Mouse (Mus musculus): ENCODE results near the gene Atxn1. TPM values are rescaled to one million over a fixed set of nuclear protein-coding genes. Genes with fewer than 3 reads are reported as not detected.

Gene Atxn1
- total RNA-seq (2012; rRNA removed) (0.39 and 0.98 TPM in 2 replicates), polyA plus RNA-seq (2012; ENCODE audit: insufficient read depth in 1 of 2, insufficient read length in 2 of 2, low read depth in 1 of 2, low replicate concordance in 2 of 2, missing spikeins in 1 of 2) (1 to 10 TPM in 1 of 2 experiments, not detected in 1; 1.1 TPM)

DNA sequence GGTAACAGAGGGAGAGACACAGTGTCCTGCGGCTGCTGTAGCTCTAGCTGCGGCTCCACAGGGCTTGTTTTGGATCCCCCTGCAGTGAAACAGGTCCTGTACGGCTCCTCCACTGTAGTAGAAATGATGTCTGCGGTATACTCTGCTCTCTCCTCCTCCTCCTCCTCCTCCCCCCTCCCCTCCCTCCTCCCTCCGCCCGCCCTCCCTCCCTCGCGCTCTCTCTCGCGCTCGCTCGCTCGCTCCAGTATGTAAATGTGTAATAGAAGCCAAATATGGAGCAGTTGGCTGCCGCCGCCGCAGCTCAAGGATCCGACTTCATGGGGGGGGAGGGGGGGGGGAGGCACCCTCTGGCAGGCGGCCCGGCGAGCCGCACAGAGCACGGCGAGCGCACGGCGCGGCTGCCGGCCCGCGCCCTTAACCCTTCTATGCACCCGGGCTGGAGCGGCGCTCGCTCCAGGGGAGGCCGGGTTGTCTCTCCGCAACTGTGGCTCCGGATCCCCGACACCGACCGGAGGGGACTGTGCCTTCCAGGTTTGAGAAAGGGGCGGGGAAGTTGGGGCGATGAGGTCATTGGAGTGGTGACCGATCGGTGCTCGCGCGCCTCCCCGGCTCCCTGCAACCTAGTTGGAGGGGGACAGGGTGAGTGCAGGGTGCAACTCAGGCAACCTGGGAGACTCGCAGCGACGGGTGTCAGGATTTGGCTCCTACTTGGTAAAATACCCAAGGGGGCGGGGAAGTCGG is at the start of gene Atxn1:
TSS of gene Atxn1 (minus strand) at position 156 of the 741 bp plus-strand sequence.
- TF ChIP-seq HCFC1 (IDR thresholded peaks at IDR 0.05; ENCODE audit: low read depth, low read length) = peak; percentile 45
- TF ChIP-seq USF2 (IDR thresholded peaks at IDR 0.05; ENCODE audit: borderline replicate concordance in 1 of 2, insufficient read depth in 1 of 2, low read depth in 1 of 2, low read length in 2 of 2) = no peak
- TF ChIP-seq TAL1 (IDR thresholded peaks at IDR 0.05; ENCODE audit: low read length) = no peak
- TF ChIP-seq SIN3A (IDR thresholded peaks at IDR 0.05; ENCODE audit: low read length) = peak; percentile 38; the same call in 1 of the 2 replicates
- TF ChIP-seq GABPA (IDR thresholded peaks at IDR 0.05; ENCODE audit: low read depth, low read length) = no peak
- TF ChIP-seq MXI1 (IDR thresholded peaks at IDR 0.05; ENCODE audit: low read depth, low read length) = peak; percentile 5; the same call in 1 of the 2 replicates
- no peak; a peak in 1 of 4 replicates for TF ChIP-seq POLR2A (IDR thresholded peaks at IDR 0.05; ENCODE audit: control insufficient read depth in 1 of 2, insufficient read depth in 1 of 2, low read depth in 1 of 2, low read length in 2 of 2, poor library complexity in 1 of 2)
- TF ChIP-seq MAZ (IDR thresholded peaks at IDR 0.05; ENCODE audit: low read depth, low read length) = peak; percentile 36; the same call in 1 of the 2 replicates
- peak within 1 kb of the TSS; percentile 37 for H3K27ac ChIP-seq (ENCODE audit: control insufficient read depth, low read depth, low read length)
- DNase-seq (ENCODE audit: low read depth, low spot score) = peak; percentile 89

DNA sequence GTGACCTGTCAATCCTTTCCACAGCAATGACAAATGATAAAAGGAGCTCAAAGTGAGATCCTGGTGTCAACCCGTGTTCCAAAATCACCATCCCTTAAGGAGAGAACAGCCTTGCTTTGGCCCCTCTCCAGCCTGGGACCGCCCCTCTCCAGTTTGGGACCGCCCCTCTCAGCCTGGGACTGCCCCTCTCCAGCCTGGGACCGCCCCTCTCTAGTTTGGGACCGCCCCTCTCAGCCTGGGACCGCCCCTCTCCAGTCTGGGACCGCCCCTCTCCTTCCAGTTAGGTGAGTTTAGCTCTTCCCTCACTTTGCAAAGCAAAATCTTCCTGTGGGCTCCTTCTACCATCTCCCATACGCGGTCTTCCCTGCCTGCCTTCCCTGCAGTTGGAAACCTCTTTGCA is 46.4 kb upstream of the Atxn1 start:
- Histone ChIP-seq H3K9ac (ENCODE audit: control insufficient read depth, low read depth, low read length, poor library complexity, severe bottlenecking) (no peak overlapping the region), H3K9me3 (replicated peaks; ENCODE audit: insufficient read depth, low read length) (no peaks in the 10 kb centered on the region), H3K4me3 (ENCODE audit: control insufficient read depth in 1 of 2, insufficient read depth in 1 of 2, low read depth in 2 of 2, low read length in 2 of 2) (no peak overlapping the region), H3K4me1 (ENCODE audit: control insufficient read depth in 1 of 2, insufficient read depth in 2 of 2, low read length in 2 of 2) (no peaks in the 10 kb centered on the region), H3K27ac (ENCODE audit: control insufficient read depth, low read depth, low read length) (no peak overlapping the region), H3K36me3 (ENCODE audit: control insufficient read depth in 1 of 2, insufficient read depth in 2 of 2, low read length in 2 of 2) (no peaks in the 10 kb centered on the region), H3K27me3 (ENCODE audit: control insufficient read depth in 1 of 2, insufficient read depth in 2 of 2, low read length in 2 of 2) (no peaks in the 10 kb centered on the region), H3K79me2 (ENCODE audit: control insufficient read depth, insufficient read depth, low read length, poor library complexity) (no peaks in the 10 kb centered on the region)
- TF ChIP-seq MYC (IDR thresholded peaks at IDR 0.05; ENCODE audit: low read depth, low read length) = no peak
- no peak for TF ChIP-seq MYB (IDR thresholded peaks at IDR 0.05; ENCODE audit: low read depth, low read length)
- TF ChIP-seq HCFC1 (IDR thresholded peaks at IDR 0.05; ENCODE audit: low read depth, low read length) = no peak
- no peak for TF ChIP-seq EP300 (IDR thresholded peaks at IDR 0.05; ENCODE audit: low read depth in 1 of 2, low read length in 2 of 2)
- no peak for TF ChIP-seq MAFK (IDR thresholded peaks at IDR 0.05; ENCODE audit: borderline replicate concordance, low read depth, low read length)
- no peak for TF ChIP-seq POLR2AphosphoS2 (IDR thresholded peaks at IDR 0.05; ENCODE audit: low read length)
- no peak for TF ChIP-seq MEF2A (IDR thresholded peaks at IDR 0.05; ENCODE audit: extremely low read depth, insufficient replicate concordance, low read depth, low read length, poor library complexity, severe bottlenecking)
- TF ChIP-seq GABPA (IDR thresholded peaks at IDR 0.05; ENCODE audit: low read depth, low read length) = no peak
- TF ChIP-seq BHLHE40 (IDR thresholded peaks at IDR 0.05; ENCODE audit: borderline replicate concordance, low read depth, low read length) = no peak
- no peak for TF ChIP-seq TAL1 (IDR thresholded peaks at IDR 0.05; ENCODE audit: low read length)
- no peak for TF ChIP-seq RCOR1 (IDR thresholded peaks at IDR 0.05; ENCODE audit: low read depth, low read length)
- TF ChIP-seq CHD2 (IDR thresholded peaks at IDR 0.05; ENCODE audit: low read length) = no peak
- TF ChIP-seq RAD21 (IDR thresholded peaks at IDR 0.05; ENCODE audit: low read depth, low read length) = no peak
- TF ChIP-seq CTCF (IDR thresholded peaks at IDR 0.05 in 2 of 3, conservative IDR thresholded peaks at IDR 0.05 in 1 of 3; ENCODE audit: control insufficient read depth in 1 of 3, insufficient read depth in 1 of 3, low read depth in 2 of 3, low read length in 3 of 3, poor library complexity in 1 of 3, severe bottlenecking in 1 of 3) = no peak
- no peak for DNase-seq (ENCODE audit: low read depth, low spot score)

More for the DNA sequence above, at the start of gene Atxn1:
- H3K4me3 ChIP-seq (ENCODE audit: control insufficient read depth in 1 of 2, insufficient read depth in 1 of 2, low read depth in 2 of 2, low read length in 2 of 2) = peak within 1 kb of the TSS; percentile 68 to 84
- peaks cover 2% of the 10 kb centered on the region; the same call in 1 of the 2 replicates for H3K79me2 ChIP-seq (ENCODE audit: control insufficient read depth, insufficient read depth, low read length, poor library complexity)
- H3K4me1 ChIP-seq (ENCODE audit: control insufficient read depth in 1 of 2, insufficient read depth in 2 of 2, low read length in 2 of 2) = peaks cover 0 to 2% of the 10 kb centered on the region in 2 experiments; a peak in 3 of 4 replicates
- no peaks in the 10 kb centered on the region for H3K9me3 ChIP-seq (replicated peaks; ENCODE audit: insufficient read depth, low read length)
- no peaks in the 10 kb centered on the region for H3K36me3 ChIP-seq (ENCODE audit: control insufficient read depth in 1 of 2, insufficient read depth in 2 of 2, low read length in 2 of 2)
- peaks cover 0 to 1% of the 10 kb centered on the region in 2 experiments; a peak in 1 of 4 replicates for H3K27me3 ChIP-seq (ENCODE audit: control insufficient read depth in 1 of 2, insufficient read depth in 2 of 2, low read length in 2 of 2)
- peak within 1 kb of the TSS; percentile 83 for H3K9ac ChIP-seq (ENCODE audit: control insufficient read depth, low read depth, low read length, poor library complexity, severe bottlenecking)
